Mouse (Mus musculus) WW6 (cell line): Measurements from ENCODE around the gene Ccdc134.
A peak's percentile ranks its signal among the peaks of the same experiment; 100 is the strongest.

Source experiments
- DNase-seq: peaks from one replicate; pipeline ENCODE4 v3.0.0-alpha.2; 2013; ENCODE audit warnings: low read depth, low spot score

Ccdc134 gene

DNA sequence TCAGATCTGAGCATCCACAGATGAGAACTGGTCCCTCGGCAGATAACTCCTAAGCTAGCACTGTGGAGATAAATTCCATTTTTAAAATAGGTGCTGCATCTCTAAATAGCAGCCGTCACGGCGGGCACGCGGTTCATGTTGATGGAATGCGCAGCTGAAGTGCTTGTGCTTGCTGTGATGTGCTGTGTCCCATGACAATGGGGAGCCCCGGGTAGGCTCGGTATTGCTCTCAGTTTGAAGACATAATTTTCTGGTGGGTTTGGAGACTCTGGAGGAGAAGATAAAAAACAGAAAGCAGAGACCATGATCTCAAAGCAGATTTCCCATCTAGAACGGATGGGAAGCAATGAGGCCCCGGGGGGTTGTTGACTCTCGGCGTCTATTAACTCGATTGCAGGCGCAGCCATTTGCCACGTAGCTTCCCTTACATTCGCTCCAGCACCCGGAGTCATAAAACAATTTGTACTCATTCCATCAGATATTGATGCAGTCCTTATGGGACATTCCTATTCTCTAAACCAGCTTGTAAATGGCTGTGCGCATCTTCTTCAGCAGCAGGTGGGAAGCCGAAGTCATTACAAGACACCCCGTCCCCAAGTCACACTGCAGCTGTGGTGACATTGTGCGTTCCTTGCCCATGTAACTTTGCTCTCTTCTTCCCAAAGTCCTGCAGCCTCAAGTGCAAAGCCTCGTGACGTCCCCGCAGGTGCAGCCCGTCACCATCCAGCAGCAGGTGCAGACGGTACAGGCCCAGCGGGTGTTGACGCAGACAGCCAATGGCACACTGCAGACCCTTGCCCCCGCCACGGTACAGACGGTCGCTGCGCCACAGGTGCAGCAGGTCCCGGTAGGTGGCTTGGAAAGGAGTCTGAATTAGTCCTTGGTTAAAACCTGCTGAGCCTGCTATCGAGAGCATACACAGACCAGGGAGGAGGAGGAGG is 43.0 kb downstream of the Ccdc134 start:
- DNase-seq, result no peak

DNA sequence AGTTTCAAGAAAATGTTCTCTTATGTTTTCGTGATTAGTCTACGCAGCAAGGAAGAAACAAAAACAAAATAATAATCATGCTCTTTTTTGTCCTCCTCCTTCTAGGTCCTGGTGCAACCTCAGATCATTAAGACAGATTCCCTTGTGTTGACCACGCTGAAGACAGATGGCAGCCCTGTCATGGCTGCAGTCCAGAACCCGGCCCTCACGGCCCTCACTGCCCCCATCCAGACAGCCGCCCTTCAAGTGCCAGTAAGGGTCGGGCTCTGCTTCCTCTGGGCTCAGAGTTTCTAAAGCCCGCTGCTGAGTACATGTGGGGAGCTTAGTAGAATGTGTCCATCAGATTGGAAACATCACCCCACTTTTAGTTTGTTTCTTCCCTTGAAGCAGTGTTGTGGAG is 44.9 kb downstream of the Ccdc134 start:
- DNase-seq, result no peak

DNA sequence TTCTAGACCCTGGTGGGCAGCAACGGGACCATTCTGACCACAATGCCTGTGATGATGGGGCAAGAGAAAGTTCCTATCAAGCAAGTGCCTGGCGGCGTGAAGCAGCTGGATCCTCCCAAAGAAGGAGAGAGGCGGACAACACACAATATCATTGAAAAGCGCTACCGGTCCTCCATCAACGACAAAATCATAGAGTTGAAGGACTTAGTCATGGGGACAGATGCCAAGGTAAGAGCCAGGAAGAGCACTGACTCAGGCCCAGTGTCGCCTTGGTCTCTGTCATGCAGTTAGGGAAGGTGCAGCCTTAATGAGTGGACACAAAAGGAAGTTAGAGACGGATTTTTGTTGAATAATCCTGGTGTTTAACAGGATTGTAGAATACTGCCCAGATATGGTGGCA is 47.4 kb downstream of the Ccdc134 start:
- DNase-seq, result no peak

DNA sequence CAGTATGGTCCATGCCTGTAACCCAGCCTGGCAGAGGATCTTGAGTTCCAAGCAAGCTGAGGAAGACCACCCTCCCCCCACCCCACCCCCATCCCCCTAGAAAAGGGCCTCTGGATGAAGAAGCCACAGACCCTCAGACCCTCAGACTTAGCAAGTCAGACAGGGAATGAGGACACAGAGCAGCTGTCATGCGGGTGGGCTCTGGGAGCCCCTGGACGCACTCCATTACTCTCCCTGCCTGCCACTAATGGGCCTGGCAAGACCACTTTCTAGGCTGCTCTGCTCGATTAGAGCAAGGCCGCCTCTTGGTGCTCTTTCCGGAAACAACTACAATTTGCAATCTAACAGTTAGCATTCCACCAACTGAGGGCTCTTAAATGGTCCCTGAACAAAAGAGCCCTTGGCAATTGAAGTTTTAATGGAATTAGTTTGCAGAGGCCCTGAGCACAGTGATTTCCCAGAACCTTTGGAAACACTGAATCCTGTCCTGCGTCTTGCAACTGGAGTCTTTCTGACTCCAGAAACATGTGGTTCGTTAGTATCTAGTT is 50.1 kb downstream of the Ccdc134 start:
- DNase-seq, result no peak

DNA sequence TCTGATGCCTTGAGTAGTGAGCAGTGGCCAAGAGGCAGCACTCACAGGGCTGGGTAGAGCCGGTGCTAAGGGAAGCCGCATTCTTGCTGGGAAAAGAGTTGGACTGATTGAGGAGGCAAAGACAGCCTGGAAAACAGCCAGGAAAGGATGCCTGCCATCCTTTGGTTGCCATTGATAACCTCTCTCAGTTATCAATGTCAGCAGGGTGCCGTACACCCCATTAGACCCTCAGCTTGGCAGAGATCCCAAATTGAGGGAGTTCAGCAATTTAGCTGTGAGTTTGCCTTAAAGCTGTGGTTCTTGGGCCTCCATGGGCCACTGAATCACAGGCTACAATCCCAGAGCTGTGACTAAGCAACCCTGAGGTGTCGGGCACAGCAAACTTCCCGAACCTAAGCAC is 53.4 kb downstream of the Ccdc134 start:
- DNase-seq, result no peak

DNA sequence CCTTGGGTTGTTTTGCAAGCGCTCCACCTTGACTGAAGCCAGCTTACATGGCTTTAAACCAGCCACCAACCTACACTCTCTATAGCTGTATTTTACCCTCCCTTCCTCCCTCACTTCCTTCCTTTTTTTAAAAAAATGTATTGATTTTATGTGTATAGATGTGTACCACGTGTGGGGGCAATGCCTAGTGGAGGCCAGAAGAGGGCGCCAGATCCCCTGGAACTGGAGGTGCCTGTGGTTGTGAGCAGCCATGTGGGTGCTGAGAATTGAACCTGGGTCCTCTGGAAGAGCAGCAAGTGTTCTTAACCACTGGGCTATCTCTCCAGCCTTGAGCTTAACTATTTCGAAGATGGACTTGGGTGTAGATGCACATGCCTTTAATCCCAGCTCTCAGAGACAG is 54.6 kb downstream of the Ccdc134 start:
- no peak for DNase-seq

DNA sequence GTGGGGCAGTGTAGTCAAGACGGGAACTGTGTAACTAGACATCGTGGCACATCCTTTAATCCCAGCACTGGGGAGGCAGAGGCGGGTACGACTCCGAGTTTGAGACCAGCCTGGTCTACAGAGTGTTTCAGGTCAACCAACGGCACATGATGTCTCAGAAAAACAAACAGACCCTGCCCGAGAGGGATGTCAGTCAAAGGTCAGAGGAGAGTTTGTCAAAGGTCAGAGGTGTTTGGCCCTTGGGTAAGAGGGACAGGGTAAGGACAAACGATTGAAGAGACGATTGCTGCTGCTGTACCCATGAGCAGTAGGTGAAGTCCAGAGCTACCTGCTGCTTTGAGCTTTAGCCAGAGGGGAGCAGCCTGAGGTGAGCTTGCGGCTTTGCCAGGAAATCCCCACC is 55.9 kb downstream of the Ccdc134 start:
- DNase-seq, result no peak

DNA sequence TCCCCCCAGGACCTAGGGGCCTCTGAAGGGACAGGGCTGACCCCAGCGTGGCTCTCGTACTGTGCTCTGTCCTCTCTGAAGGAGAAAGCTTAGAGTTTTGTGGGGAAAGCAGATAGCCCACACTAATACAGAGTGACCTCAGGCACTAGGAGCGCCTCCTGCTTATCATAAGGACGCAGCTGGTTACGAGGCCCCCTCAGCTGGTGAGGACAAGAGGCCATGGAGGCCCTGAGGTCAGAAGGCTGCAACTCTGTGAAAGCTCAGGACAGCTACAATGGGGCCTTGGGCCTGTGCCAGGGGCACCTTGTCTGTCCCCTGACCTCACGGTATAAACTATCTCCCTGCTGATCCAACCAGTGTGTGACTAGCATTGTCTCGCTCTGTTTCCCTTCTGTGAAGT is 56.5 kb downstream of the Ccdc134 start:
- DNase-seq, result no peak

DNA sequence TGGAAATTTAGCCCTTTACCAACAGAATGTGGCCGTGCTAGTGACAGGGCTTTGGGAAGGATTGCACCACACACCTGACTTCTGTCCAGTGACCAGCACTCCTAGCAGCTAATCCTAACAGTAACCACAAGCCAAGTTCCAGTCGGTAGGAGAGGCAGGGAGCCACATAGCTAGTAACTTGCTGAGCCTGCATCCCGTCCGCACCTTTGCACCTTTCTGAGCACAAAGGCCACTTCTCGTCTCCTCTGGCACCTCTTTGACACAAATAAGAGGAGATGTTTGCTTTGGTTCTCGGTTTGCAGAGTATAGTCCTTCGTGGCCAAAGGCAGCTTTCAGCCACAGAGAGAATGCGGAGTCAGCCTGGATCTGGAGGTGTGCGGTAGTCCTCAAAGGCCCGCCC is 56.9 kb downstream of the Ccdc134 start:
- DNase-seq, result no peak

DNA sequence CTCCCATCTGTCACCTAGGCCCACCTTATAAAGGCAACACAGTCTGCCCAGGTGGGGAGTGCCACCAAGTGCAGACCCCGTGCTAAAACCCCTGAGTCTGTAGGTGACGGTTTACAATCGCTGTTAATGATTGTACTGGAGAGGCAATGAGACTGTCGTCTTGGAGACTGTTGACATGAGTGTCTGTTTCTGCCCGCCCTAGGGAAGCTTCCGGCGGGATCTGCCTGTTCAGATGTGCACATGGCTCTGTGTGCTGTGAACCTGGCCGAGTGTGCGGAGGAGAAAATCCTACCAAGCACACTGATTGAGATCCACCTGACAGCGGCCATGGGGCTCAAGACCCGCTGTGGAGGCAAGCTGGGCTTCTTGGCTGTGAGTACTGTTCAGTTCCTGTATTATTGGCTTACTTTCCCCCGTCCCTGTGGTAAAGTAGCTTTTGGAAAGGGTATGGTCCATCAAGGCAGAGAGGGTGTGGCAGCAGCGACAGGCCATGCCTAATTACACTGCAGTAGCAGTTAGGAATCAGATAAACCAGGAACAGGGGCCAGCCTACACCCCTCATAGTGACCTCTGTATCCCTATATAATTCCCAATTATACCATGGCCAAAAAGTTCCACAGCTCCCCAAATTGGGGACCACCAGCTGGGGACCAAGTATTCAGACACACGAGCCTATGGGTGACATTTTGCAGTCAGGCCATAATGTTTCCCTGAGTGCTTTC is 57.5 kb downstream of the Ccdc134 start:
- no peak for DNase-seq

DNA sequence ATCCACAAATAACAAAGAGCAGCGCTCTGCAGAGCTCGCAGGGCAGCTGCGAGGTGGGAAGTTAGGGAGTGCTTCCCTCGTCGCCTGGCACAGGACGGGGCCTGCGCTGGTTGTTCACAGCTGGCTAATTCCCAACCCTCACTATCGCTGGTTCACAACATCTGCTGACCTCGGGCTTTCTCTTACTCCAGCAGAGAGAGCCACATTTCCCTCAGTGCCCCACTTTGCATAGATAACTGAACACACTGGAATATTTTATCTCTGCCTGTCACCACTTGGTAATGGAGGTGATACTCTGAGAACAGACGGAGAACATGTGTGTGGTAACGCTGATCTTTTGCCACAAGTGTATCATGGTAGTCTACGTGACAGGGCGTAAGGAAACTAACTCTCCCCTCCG is 58.4 kb downstream of the Ccdc134 start:
- DNase-seq, result no peak

DNA sequence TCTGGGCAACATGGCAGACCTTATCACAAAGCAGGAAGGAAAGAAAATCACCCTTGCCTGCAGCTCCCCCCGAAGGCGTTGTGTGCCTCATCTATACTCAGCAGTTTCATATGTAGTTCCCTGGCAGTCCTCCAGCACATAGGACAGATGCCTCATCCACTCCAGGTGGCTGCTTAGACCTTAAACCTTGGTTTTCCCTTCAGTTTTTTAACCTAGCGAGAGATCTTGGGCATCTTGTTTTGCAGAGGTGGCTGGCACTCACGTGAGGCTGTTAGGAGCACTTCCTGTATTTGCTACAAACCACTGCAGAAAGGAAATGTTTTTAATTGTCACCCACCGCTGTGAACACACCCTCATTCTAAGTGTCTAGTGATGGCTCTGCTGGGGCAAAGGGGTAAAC is 59.2 kb downstream of the Ccdc134 start:
- DNase-seq, result no peak

DNA sequence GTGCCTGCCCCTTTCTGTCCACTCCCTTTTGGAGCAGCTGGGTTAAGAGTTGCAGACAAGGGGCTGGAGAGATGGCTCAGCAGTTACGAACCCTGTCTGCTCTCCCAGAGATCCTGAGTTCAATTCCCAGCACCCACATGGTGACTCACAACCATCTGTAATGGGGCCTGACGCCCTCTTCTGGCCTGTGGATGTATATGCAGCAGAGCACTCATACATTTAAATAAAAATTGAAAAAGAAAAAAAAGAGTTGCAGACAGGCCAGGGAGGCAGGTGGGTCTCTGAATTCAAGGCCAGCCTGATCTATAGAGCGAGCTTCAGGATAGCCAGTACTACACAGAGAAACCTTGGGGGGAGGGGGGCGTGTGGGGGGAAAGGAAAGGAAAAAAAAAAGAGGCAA is 59.7 kb downstream of the Ccdc134 start:
- no peak for DNase-seq

DNA sequence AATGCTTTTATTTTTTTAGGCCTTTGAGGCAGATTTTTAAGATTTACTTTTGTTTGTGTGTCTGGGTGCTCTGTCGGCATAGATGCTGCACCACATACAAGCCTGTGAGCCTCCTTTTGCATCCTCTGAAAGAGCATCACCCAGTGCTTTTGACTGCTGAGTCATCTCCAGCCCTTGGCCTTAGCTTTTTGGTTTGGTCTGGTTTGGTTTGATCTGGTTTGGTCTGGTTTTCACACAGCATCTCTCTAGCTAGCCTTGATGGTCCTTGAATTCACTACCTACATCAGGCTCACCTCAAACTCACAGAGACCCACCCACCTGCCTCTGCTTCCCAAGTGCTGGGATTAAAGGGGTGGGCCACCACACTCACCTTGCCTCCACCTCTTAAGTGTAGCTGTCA is 60.2 kb downstream of the Ccdc134 start:
- peak; percentile 75 for DNase-seq

DNA sequence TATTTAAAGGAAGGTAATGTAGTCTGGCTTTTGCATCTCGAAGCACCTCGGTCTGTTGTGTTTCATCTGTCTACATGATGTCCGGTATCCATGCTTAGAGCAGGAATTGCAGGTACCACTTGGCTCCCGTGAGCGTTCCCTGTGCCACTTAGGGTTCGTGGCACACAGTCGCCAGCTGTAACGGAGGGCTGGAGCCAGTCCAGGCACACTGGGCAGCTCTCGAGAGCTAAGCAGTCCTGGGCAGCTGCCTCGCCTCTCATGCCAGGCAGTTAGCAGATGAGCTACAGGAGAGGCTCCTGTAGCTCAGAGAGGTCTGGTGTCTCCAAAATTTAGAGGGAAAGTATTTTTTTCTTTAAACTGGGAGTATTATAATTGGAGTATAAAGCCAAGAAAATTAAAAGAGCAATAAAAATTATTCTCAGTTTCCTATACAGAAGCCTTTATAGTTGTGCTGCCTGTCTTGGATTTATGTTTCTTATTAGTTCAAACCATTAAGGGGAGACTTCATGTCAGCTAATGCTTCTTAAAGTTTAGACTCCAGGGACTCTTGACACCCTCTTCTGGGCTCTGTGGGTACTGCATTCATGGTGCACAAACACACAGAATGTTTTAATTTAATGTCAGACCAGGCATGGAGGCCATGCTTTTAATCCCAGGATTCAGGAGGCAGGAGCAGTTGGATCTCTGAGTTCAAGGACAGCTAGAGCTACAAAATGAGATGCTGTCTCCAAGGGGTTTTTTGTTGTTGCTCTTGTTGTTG is 60.9 kb downstream of the Ccdc134 start:
- no peak for DNase-seq
